Mouse (Mus musculus) brain, embryonic 14.5 days (tissue): ENCODE results near the gene Gm8947.

Experiments
- CTCF ChIP-seq: fragments of 200-500 bp; IDR thresholded peaks from 2 replicates; pipeline ENCODE4 v1.5.1; 2012; ENCODE audit warnings: inconsistent platforms, mild to moderate bottlenecking, moderate library complexity, borderline replicate concordance; ENCODE audit not compliant: insufficient read depth, insufficient read length; ENCODE audit errors: extremely low read depth
- POLR2A ChIP-seq: fragments of 200-500 bp; IDR thresholded peaks from 2 replicates; pipeline ENCODE4 v1.6.1; 2012; ENCODE audit warnings: mild to moderate bottlenecking, inconsistent platforms, borderline replicate concordance; ENCODE audit not compliant: poor library complexity, insufficient read depth, insufficient read length, severe bottlenecking; ENCODE audit errors: extremely low read depth

DNA sequence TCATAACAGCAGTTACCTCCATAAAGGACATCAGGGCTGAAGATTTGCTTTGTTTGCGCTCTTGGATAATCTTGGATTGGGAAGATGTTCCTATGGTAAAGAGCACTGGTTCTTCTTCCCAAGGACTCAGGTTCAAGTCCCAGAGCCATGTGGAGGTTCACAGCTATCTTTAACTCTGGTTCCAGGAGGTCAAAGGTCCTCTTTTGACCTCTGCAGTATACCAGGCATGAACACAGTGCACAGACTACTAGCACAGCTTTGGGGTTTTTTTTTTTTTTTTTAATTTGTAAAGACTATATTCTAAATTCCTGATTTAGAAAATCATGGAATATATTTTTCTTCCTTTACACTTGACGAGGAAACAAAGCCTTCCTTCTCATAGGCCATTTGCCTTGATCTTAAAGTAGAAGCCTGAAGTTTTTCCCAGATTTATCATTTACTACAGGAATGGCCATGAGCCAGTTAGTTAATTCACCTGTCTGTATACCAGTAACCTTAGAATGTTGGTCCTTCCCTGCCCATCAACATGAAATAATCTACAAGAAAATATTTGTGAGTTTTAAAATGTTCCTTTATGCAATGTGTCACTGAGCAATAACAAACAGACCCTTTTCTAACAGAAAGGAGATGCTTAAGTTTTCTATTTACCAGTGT is 33.2 kb upstream of the Gm8947 start:
- TF ChIP-seq CTCF (no peak), POLR2A (no peak)
